Mouse (Mus musculus): ENCODE measurements around the gene Gsap. TPM values are rescaled to one million over a fixed set of nuclear protein-coding genes. Genes with fewer than 3 reads are reported as not detected.

Gene Gsap
- polyA plus RNA-seq, 1 experiment from 2014 or later, result 3.8 TPM

GRCm38 (mm10) chr5:21160781-21161180, 25.3 kb upstream of the Gsap start:
- no peaks in the 10 kb centered on the region for H3K27me3 ChIP-seq
- H3K36me3 ChIP-seq, result no peaks in the 10 kb centered on the region
- H3K4me2 ChIP-seq, result no peak overlapping the region
- H3K4me1 ChIP-seq (replicated peaks), result no peaks in the 10 kb centered on the region
- WGBS, result 75% methylated on average over 1 of the region's 1 CpGs
- peaks cover 5% of the 10 kb centered on the region; the same call in 1 of the 2 replicates for H3K9me3 ChIP-seq
- H3K9ac ChIP-seq (replicated peaks), result no peak overlapping the region
- ATAC-seq (ENCODE audit: insufficient number of reproducible peaks, insufficient read depth, low FRiP score, low TSS enrichment, low read depth), result no peak
- H3K4me3 ChIP-seq (replicated peaks), result no peak overlapping the region
- no peak overlapping the region for H3K27ac ChIP-seq

- Histone ChIP-seq H3K4me2 (no peak overlapping the region), H3K9me3 (no peaks in the 10 kb centered on the region), H3K27ac (no peak overlapping the region), H3K9ac (replicated peaks) (no peak overlapping the region), H3K36me3 (no peaks in the 10 kb centered on the region), H3K27me3 (no peaks in the 10 kb centered on the region), H3K4me3 (replicated peaks) (no peak overlapping the region), H3K4me1 (replicated peaks) (no peaks in the 10 kb centered on the region)
- 92% methylated on average over 3 of the region's 3 CpGs for WGBS
- ATAC-seq (ENCODE audit: insufficient number of reproducible peaks, insufficient read depth, low FRiP score, low TSS enrichment, low read depth), result no peak
These were observed 22.6 kb upstream of the Gsap start for GRCm38 (mm10) chr5:21163421-21163820.

- H3K36me3 ChIP-seq, result no peaks in the 10 kb centered on the region
- peaks cover 23% of the 10 kb centered on the region for H3K4me1 ChIP-seq (replicated peaks)
- H3K27me3 ChIP-seq, result no peaks in the 10 kb centered on the region
- WGBS, result 84% methylated on average over 8 of the region's 8 CpGs
- H3K4me3 ChIP-seq (replicated peaks), result no peak overlapping the region
- ATAC-seq (ENCODE audit: insufficient number of reproducible peaks, insufficient read depth, low FRiP score, low TSS enrichment, low read depth), result no peak
- H3K27ac ChIP-seq, result no peak overlapping the region
- H3K4me2 ChIP-seq, result no peak overlapping the region
- H3K9me3 ChIP-seq, result no peaks in the 10 kb centered on the region
- H3K9ac ChIP-seq (replicated peaks), result no peak overlapping the region
These were observed 17.2 kb upstream of the Gsap start for GRCm38 (mm10) chr5:21168689-21169345.

GRCm38 (mm10) chr5:21169346-21169745, 16.7 kb upstream of the Gsap start:
- Histone ChIP-seq H3K36me3 (no peaks in the 10 kb centered on the region), H3K9me3 (no peaks in the 10 kb centered on the region), H3K4me1 (replicated peaks) (peaks cover 23% of the 10 kb centered on the region), H3K27ac (no peak overlapping the region), H3K9ac (replicated peaks) (no peak overlapping the region), H3K27me3 (no peaks in the 10 kb centered on the region), H3K4me2 (no peak overlapping the region), H3K4me3 (replicated peaks) (no peak overlapping the region)
- WGBS, result 82% methylated on average over 3 of the region's 3 CpGs
- ATAC-seq (ENCODE audit: insufficient number of reproducible peaks, insufficient read depth, low FRiP score, low TSS enrichment, low read depth), result no peak

GRCm38 (mm10) chr5:21169877-21170276, 16.2 kb upstream of the Gsap start:
- H3K4me2 ChIP-seq, result no peak overlapping the region
- ATAC-seq (ENCODE audit: insufficient number of reproducible peaks, insufficient read depth, low FRiP score, low TSS enrichment, low read depth), result no peak
- H3K36me3 ChIP-seq, result no peaks in the 10 kb centered on the region
- 91% methylated on average over 1 of the region's 1 CpGs for WGBS
- H3K27me3 ChIP-seq, result no peaks in the 10 kb centered on the region
- peaks cover 23% of the 10 kb centered on the region for H3K4me1 ChIP-seq (replicated peaks)
- H3K9ac ChIP-seq (replicated peaks), result no peak overlapping the region
- H3K27ac ChIP-seq, result no peak overlapping the region
- H3K9me3 ChIP-seq, result no peaks in the 10 kb centered on the region
- H3K4me3 ChIP-seq (replicated peaks), result no peak overlapping the region

- Histone ChIP-seq H3K4me1 (replicated peaks) (peaks cover 28% of the 10 kb centered on the region), H3K4me2 (no peak overlapping the region), H3K27me3 (no peaks in the 10 kb centered on the region), H3K36me3 (no peaks in the 10 kb centered on the region), H3K9ac (replicated peaks) (no peak overlapping the region), H3K9me3 (no peaks in the 10 kb centered on the region), H3K4me3 (replicated peaks) (no peak overlapping the region), H3K27ac (no peak overlapping the region)
- ATAC-seq (ENCODE audit: insufficient number of reproducible peaks, insufficient read depth, low FRiP score, low TSS enrichment, low read depth), result no peak
- WGBS, result 58% methylated on average over 4 of the region's 4 CpGs
These were observed 15.6 kb upstream of the Gsap start for GRCm38 (mm10) chr5:21170440-21170839.

- Histone ChIP-seq H3K27me3 (no peaks in the 10 kb centered on the region), H3K9me3 (no peaks in the 10 kb centered on the region), H3K4me3 (replicated peaks) (no peak overlapping the region), H3K4me1 (replicated peaks) (peaks cover 32% of the 10 kb centered on the region), H3K4me2 (no peak overlapping the region), H3K27ac (peak overlapping the region; percentile 59; the same call in 1 of the 2 replicates), H3K9ac (replicated peaks) (no peak overlapping the region), H3K36me3 (no peaks in the 10 kb centered on the region)
- 50% methylated on average over 5 of the region's 5 CpGs for WGBS
- no peak for ATAC-seq (ENCODE audit: insufficient number of reproducible peaks, insufficient read depth, low FRiP score, low TSS enrichment, low read depth)
These were observed 15.2 kb upstream of the Gsap start for GRCm38 (mm10) chr5:21170898-21171297.

- H3K9me3 ChIP-seq, result no peaks in the 10 kb centered on the region
- H3K4me3 ChIP-seq (replicated peaks), result no peak overlapping the region
- 57% methylated on average over 6 of the region's 6 CpGs for WGBS
- H3K4me1 ChIP-seq (replicated peaks), result peaks cover 36% of the 10 kb centered on the region
- H3K4me2 ChIP-seq, result no peak overlapping the region
- H3K9ac ChIP-seq (replicated peaks), result no peak overlapping the region
- H3K27me3 ChIP-seq, result no peaks in the 10 kb centered on the region
- no peak for ATAC-seq (ENCODE audit: insufficient number of reproducible peaks, insufficient read depth, low FRiP score, low TSS enrichment, low read depth)
- H3K27ac ChIP-seq, result peak overlapping the region; percentile 59; the same call in 1 of the 2 replicates
- no peaks in the 10 kb centered on the region for H3K36me3 ChIP-seq
These were observed 14.7 kb upstream of the Gsap start for GRCm38 (mm10) chr5:21171336-21171735.

- ATAC-seq (ENCODE audit: insufficient number of reproducible peaks, insufficient read depth, low FRiP score, low TSS enrichment, low read depth), result no peak
- H3K9me3 ChIP-seq, result no peaks in the 10 kb centered on the region
- H3K36me3 ChIP-seq, result no peaks in the 10 kb centered on the region
- no peaks in the 10 kb centered on the region for H3K27me3 ChIP-seq
- H3K4me2 ChIP-seq, result no peak overlapping the region
- no peak overlapping the region for H3K4me3 ChIP-seq (replicated peaks)
- H3K27ac ChIP-seq, result no peak overlapping the region
- H3K9ac ChIP-seq (replicated peaks), result no peak overlapping the region
- WGBS, result 64% methylated on average over 3 of the region's 3 CpGs
- H3K4me1 ChIP-seq (replicated peaks), result peaks cover 36% of the 10 kb centered on the region
These were observed 13.7 kb upstream of the Gsap start for GRCm38 (mm10) chr5:21172316-21172715.

GRCm38 (mm10) chr5:21175132-21176112, 10.6 kb upstream of the Gsap start:
- Histone ChIP-seq H3K9ac (replicated peaks) (no peak overlapping the region), H3K4me2 (peak overlapping the region; percentile 26), H3K4me1 (replicated peaks) (peaks cover 36% of the 10 kb centered on the region), H3K36me3 (no peaks in the 10 kb centered on the region), H3K27me3 (no peaks in the 10 kb centered on the region), H3K9me3 (peaks cover 7% of the 10 kb centered on the region), H3K4me3 (replicated peaks) (no peak overlapping the region), H3K27ac (peak overlapping the region; percentile 83)
- ATAC-seq (ENCODE audit: insufficient number of reproducible peaks, insufficient read depth, low FRiP score, low TSS enrichment, low read depth), result peak; percentile 75; the same call in 1 of the 2 replicates
- 45% methylated on average over 9 of the region's 9 CpGs for WGBS

- no peak overlapping the region for H3K4me3 ChIP-seq (replicated peaks)
- no peak for ATAC-seq (ENCODE audit: insufficient number of reproducible peaks, insufficient read depth, low FRiP score, low TSS enrichment, low read depth)
- no peaks in the 10 kb centered on the region for H3K36me3 ChIP-seq
- no peak overlapping the region for H3K4me2 ChIP-seq
- no peaks in the 10 kb centered on the region for H3K27me3 ChIP-seq
- peaks cover 14% of the 10 kb centered on the region for H3K4me1 ChIP-seq (replicated peaks)
- H3K27ac ChIP-seq, result no peak overlapping the region
- peaks cover 7% of the 10 kb centered on the region for H3K9me3 ChIP-seq
- no peak overlapping the region for H3K9ac ChIP-seq (replicated peaks)
These were observed 6.6 kb upstream of the Gsap start for GRCm38 (mm10) chr5:21179496-21179895.
